Mouse (Mus musculus) forebrain, embryonic 11.5 days (tissue): ENCODE data around the gene Ret. TPM values are rescaled to one million over a fixed set of nuclear protein-coding genes. Genes with fewer than 3 reads are reported as not detected.

Experiments used
- ATAC-seq: fragments of 200-750 bp; cut with Nextera tagmentation; replicated peaks from 2 replicates; pipeline ENCODE4 v1.8.0; 2017; ENCODE audit warnings: moderate TSS enrichment; ENCODE audit not compliant: low FRiP score
- DNase-seq: peaks from one replicate; pipeline ENCODE4 v3.0.0-alpha.2; 2017; ENCODE audit warnings: low spot score
- H3K27ac ChIP-seq: fragments of 300-500 bp; sonication (generic); 2 replicates; pipeline ENCODE4 v1.5.1; 2014; ENCODE audit warnings: low read depth, low read length
- H3K27me3 ChIP-seq: fragments of 300-500 bp; sonication (generic); 2 replicates; pipeline ENCODE4 v1.6.1; 2014; ENCODE audit warnings: mild to moderate bottlenecking, low read length, mixed read lengths; ENCODE audit not compliant: control insufficient read depth, insufficient read depth
- H3K36me3 ChIP-seq: fragments of 300-500 bp; sonication (generic); 2 replicates; pipeline ENCODE4 v1.6.1; 2014; ENCODE audit warnings: mild to moderate bottlenecking, low read length, moderate library complexity, mixed read lengths; ENCODE audit not compliant: control insufficient read depth, insufficient read depth
- H3K4me1 ChIP-seq: fragments of 300-500 bp; sonication (generic); replicated peaks from 2 replicates; pipeline ENCODE4 v1.6.1; 2014; ENCODE audit warnings: low read length, mixed read lengths; ENCODE audit not compliant: control insufficient read depth, insufficient read depth
- H3K4me2 ChIP-seq: fragments of 300-500 bp; sonication (generic); 2 replicates; pipeline ENCODE4 v1.6.1; 2014; ENCODE audit warnings: low read depth, mild to moderate bottlenecking, low read length, moderate library complexity, mixed read lengths; ENCODE audit not compliant: severe bottlenecking
- H3K4me3 ChIP-seq: fragments of 300-500 bp; sonication (generic); 2 replicates; pipeline ENCODE4 v1.5.1; 2014; ENCODE audit warnings: low read depth, low read length
- H3K9ac ChIP-seq: fragments of 300-500 bp; sonication (generic); 2 replicates; pipeline ENCODE4 v1.6.1; 2014; ENCODE audit warnings: low read length
- H3K9me3 ChIP-seq: fragments of 300-500 bp; sonication (generic); 2 replicates; pipeline ENCODE4 v1.6.1; 2016; ENCODE audit warnings: low read length, mixed read lengths; ENCODE audit not compliant: control insufficient read depth
- WGBS: fragments of 180-500 bp; shearing (Covaris S2); extraction: QIAGEN DNeasy Blood & Tissue Kit; methylation state at CpG from one replicate; pipeline ENCODE4 v1.1.7; 2014; 5-methylcytosine and 5-hydroxymethylcytosine counted together
- polyA plus RNA-seq: library from polyadenylated mRNA; unstranded; fragments of >200 nt; fragmentation: Nextera tagmentation; extraction: Ambion mirVana; gene quantifications from 2 replicates; pipeline ENCODE4 v1.2.1, GENCODE M21; 2014

The Ret gene
- polyA plus RNA-seq, 1 experiment from 2014 or later = 0.39 TPM

DNA sequence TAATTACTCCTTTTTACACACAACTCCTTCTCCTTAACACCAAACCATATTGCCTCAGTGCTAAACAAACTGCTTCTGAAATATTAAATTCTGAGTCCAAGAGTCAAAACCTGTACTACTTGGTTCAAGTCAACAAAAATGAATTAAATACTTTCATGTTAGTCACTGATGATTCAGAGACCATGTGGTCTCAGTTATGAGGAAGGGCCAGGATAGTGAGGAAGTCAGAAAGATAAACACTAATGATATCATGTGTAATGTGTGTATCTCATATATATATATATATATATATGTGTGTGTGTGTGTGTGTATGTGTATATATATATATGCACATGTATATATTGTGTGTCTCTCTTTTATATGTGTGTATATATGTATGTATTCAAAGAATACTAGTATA is 70.9 kb downstream of the Ret start:
- DNase-seq (no peak), ATAC-seq (no peak)
- Histone ChIP-seq H3K9ac (no peak overlapping the region), H3K27ac (no peak overlapping the region), H3K36me3 (no peaks in the 10 kb centered on the region), H3K4me3 (no peak overlapping the region), H3K4me1 (no peaks in the 10 kb centered on the region), H3K27me3 (no peaks in the 10 kb centered on the region), H3K4me2 (no peak overlapping the region), H3K9me3 (no peaks in the 10 kb centered on the region)

DNA sequence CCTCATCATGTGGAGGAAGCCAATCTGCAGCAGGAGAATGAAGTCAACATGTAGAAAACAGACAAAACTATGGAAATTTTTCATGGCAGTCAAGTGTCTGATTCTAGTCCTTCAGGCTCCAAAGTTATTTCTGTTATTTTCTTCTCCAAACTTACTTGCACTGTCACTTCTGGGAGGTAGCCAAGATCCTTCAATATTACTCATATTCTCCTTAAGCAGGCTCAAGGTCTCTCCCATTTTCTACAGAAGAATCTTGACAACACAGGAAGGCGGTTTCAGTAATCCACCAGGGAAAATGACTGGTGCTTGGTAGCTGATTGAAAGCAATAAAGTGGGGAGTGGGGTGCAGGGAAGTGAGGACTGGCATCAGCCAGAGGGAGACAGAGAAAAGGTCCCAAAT is 74.8 kb downstream of the Ret start:
- H3K4me1 ChIP-seq = 0 out of 2 replicates have a peak, but pooled peaks cover 3% of the 10 kb centered on the region
- no peak overlapping the region for H3K4me3 ChIP-seq
- H3K27ac ChIP-seq = no peak overlapping the region
- no peaks in the 10 kb centered on the region for H3K9me3 ChIP-seq
- ATAC-seq = no peak
- H3K36me3 ChIP-seq = no peaks in the 10 kb centered on the region
- DNase-seq = no peak
- 88% methylated on average over 1 of the region's 1 CpGs for WGBS
- no peak overlapping the region for H3K4me2 ChIP-seq
- no peak overlapping the region for H3K9ac ChIP-seq
- H3K27me3 ChIP-seq = no peaks in the 10 kb centered on the region

DNA sequence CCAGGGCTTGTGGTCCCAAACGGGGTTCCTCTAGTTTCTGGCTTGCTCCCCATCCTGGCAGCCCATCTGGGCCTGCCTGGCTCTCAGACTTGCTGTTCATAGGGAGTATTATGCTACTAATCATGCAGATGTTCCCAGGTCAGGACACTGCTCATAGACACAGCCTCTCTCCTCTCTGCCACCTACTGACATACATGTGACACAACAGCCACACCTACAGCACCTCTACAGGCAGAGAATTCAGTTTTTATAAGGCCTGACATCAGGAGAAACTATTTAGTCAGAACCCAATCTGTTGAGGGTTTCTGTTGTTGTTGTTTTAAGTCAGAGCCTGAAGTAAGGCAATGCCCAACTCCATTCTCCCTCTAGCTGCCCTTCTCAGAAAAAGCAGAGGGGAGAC is 85.7 kb downstream of the Ret start:
- WGBS = 68% methylated on average over 1 of the region's 1 CpGs
- H3K9me3 ChIP-seq = no peaks in the 10 kb centered on the region
- H3K4me1 ChIP-seq = no peaks in the 10 kb centered on the region

More for the DNA sequence above, 85.7 kb downstream of the Ret start:
- H3K27ac ChIP-seq = no peak overlapping the region
- no peak overlapping the region for H3K4me2 ChIP-seq
- DNase-seq (no peak), ATAC-seq (no peak)
- H3K4me3 ChIP-seq = no peak overlapping the region
- H3K27me3 ChIP-seq = no peaks in the 10 kb centered on the region
- H3K9ac ChIP-seq = no peak overlapping the region
- no peaks in the 10 kb centered on the region for H3K36me3 ChIP-seq

Other genes with a start within 250 kb of the Ret start
- gene Rasgef1a, start 186.3 kb downstream of the Ret start, polyA plus RNA-seq = 0.13 and 0.20 TPM in 2 replicates
- 8.1 and 9.3 TPM in 2 replicates for gene Csgalnact2, start 58.6 kb downstream of the Ret start, polyA plus RNA-seq
- gene Bms1, start 221.8 kb upstream of the Ret start, polyA plus RNA-seq = 44.3 and 49.2 TPM in 2 replicates